Mouse (Mus musculus): ENCODE measurements around the gene Izumo2. TPM values are rescaled to one million over a fixed set of nuclear protein-coding genes. Genes with fewer than 3 reads are reported as not detected.

Gene Izumo2
- polyA plus RNA-seq (2016; fragmentation: Nextera tagmentation; extraction: Ambion mirVana): not detected in 2 replicates

GRCm38 (mm10) chr7:44708574-44708973, at the start of gene Izumo2:
TSS of gene Izumo2 (plus strand) at chr7:44708742.
- H3K4me3 ChIP-seq: no peak within 1 kb of the TSS
- H3K27me3 ChIP-seq: no peaks in the 10 kb centered on the region
- H3K4me1 ChIP-seq: no peaks in the 10 kb centered on the region
- no peak within 1 kb of the TSS for H3K4me2 ChIP-seq (replicated peaks)
- H3K9ac ChIP-seq (replicated peaks): no peak within 1 kb of the TSS
- 77% methylated on average over 14 of the region's 14 CpGs for WGBS
- H3K9me3 ChIP-seq: peaks cover 6% of the 10 kb centered on the region; the same call in 1 of the 2 replicates
- H3K36me3 ChIP-seq: no peaks in the 10 kb centered on the region
- no peak within 1 kb of the TSS for H3K27ac ChIP-seq (replicated peaks)
- no peak for ATAC-seq (ENCODE audit: low FRiP score, low read depth)

GRCm38 (mm10) chr7:44661219-44661618, 47.3 kb upstream of the Izumo2 start:
- no peaks in the 10 kb centered on the region for H3K9me3 ChIP-seq
- no peak overlapping the region for H3K4me3 ChIP-seq
- H3K4me2 ChIP-seq (replicated peaks): no peak overlapping the region
- no peaks in the 10 kb centered on the region; the same call in 1 of the 2 replicates for H3K27me3 ChIP-seq
- H3K36me3 ChIP-seq: no peaks in the 10 kb centered on the region
- H3K9ac ChIP-seq (replicated peaks): no peak overlapping the region
- no peak for ATAC-seq (ENCODE audit: low FRiP score, low read depth)
- WGBS: 80% methylated on average over 5 of the region's 5 CpGs
- no peaks in the 10 kb centered on the region for H3K4me1 ChIP-seq
- H3K27ac ChIP-seq (replicated peaks): no peak overlapping the region

GRCm38 (mm10) chr7:44662168-44662567, 46.4 kb upstream of the Izumo2 start:
- no peak overlapping the region for H3K4me3 ChIP-seq

GRCm38 (mm10) chr7:44662569-44662968, 46.0 kb upstream of the Izumo2 start:
- no peak overlapping the region for H3K4me3 ChIP-seq
- H3K9ac ChIP-seq (replicated peaks): no peak overlapping the region
- no peaks in the 10 kb centered on the region for H3K36me3 ChIP-seq
- 0 out of 2 replicates have a peak, but pooled peaks cover 4% of the 10 kb centered on the region for H3K9me3 ChIP-seq
- peaks cover 6% of the 10 kb centered on the region for H3K27me3 ChIP-seq
- WGBS: 5% methylated on average over 3 of the region's 3 CpGs
- H3K4me2 ChIP-seq (replicated peaks): no peak overlapping the region
- no peak for ATAC-seq (ENCODE audit: low FRiP score, low read depth)
- H3K27ac ChIP-seq (replicated peaks): no peak overlapping the region
- no peaks in the 10 kb centered on the region for H3K4me1 ChIP-seq

More at GRCm38 (mm10) chr7:44662168-44662567, 46.4 kb upstream of the Izumo2 start:
- no peaks in the 10 kb centered on the region for H3K36me3 ChIP-seq
- H3K27ac ChIP-seq (replicated peaks): no peak overlapping the region
- no peak overlapping the region for H3K9ac ChIP-seq (replicated peaks)
- 15% methylated on average over 8 of the region's 8 CpGs for WGBS
- no peak overlapping the region for H3K4me2 ChIP-seq (replicated peaks)
- no peaks in the 10 kb centered on the region for H3K4me1 ChIP-seq
- ATAC-seq (ENCODE audit: low FRiP score, low read depth): no peak
- peaks cover 2% of the 10 kb centered on the region for H3K27me3 ChIP-seq
- H3K9me3 ChIP-seq: 0 out of 2 replicates have a peak, but pooled peaks cover 4% of the 10 kb centered on the region

GRCm38 (mm10) chr7:44663546-44663945, 45.0 kb upstream of the Izumo2 start:
- H3K36me3 ChIP-seq: no peaks in the 10 kb centered on the region
- no peak overlapping the region for H3K4me2 ChIP-seq (replicated peaks)
- no peak for ATAC-seq (ENCODE audit: low FRiP score, low read depth)
- no peaks in the 10 kb centered on the region for H3K4me1 ChIP-seq
- no peak overlapping the region for H3K27ac ChIP-seq (replicated peaks)
- H3K9ac ChIP-seq (replicated peaks): no peak overlapping the region
- H3K9me3 ChIP-seq: 0 out of 2 replicates have a peak, but pooled peaks cover 4% of the 10 kb centered on the region
- no peak overlapping the region for H3K4me3 ChIP-seq
- 77% methylated on average over 5 of the region's 5 CpGs for WGBS
- peaks cover 16% of the 10 kb centered on the region for H3K27me3 ChIP-seq

- Histone ChIP-seq H3K4me3 (no peak overlapping the region), H3K4me1 (no peaks in the 10 kb centered on the region), H3K9me3 (0 out of 2 replicates have a peak, but pooled peaks cover 4% of the 10 kb centered on the region), H3K27me3 (peaks cover 24% of the 10 kb centered on the region), H3K36me3 (no peaks in the 10 kb centered on the region), H3K9ac (replicated peaks) (no peak overlapping the region), H3K27ac (replicated peaks) (no peak overlapping the region), H3K4me2 (replicated peaks) (no peak overlapping the region)
- ATAC-seq (ENCODE audit: low FRiP score, low read depth): no peak
- 47% methylated on average over 11 of the region's 11 CpGs for WGBS
Observed at GRCm38 (mm10) chr7:44664731-44665130, 43.8 kb upstream of the Izumo2 start.

GRCm38 (mm10) chr7:44666462-44666861, 42.1 kb upstream of the Izumo2 start:
- H3K4me1 ChIP-seq: peaks cover 12% of the 10 kb centered on the region
- H3K9ac ChIP-seq (replicated peaks): no peak overlapping the region
- H3K4me3 ChIP-seq: no peak overlapping the region
- H3K9me3 ChIP-seq: 0 out of 2 replicates have a peak, but pooled peaks cover 4% of the 10 kb centered on the region
- H3K27ac ChIP-seq (replicated peaks): no peak overlapping the region
- H3K27me3 ChIP-seq: peaks cover 34% of the 10 kb centered on the region
- H3K36me3 ChIP-seq: no peaks in the 10 kb centered on the region
- H3K4me2 ChIP-seq (replicated peaks): no peak overlapping the region
- 82% methylated on average over 2 of the region's 2 CpGs for WGBS
- ATAC-seq (ENCODE audit: low FRiP score, low read depth): no peak

- H3K9me3 ChIP-seq: 0 out of 2 replicates have a peak, but pooled peaks cover 4% of the 10 kb centered on the region
- H3K27ac ChIP-seq (replicated peaks): no peak overlapping the region
- H3K36me3 ChIP-seq: no peaks in the 10 kb centered on the region
- WGBS: 75% methylated on average over 13 of the region's 13 CpGs
- ATAC-seq (ENCODE audit: low FRiP score, low read depth): no peak
- no peak overlapping the region for H3K9ac ChIP-seq (replicated peaks)
- H3K4me2 ChIP-seq (replicated peaks): no peak overlapping the region
- no peak overlapping the region for H3K4me3 ChIP-seq
- H3K4me1 ChIP-seq: peaks cover 15% of the 10 kb centered on the region
- peaks cover 45% of the 10 kb centered on the region for H3K27me3 ChIP-seq
Observed at GRCm38 (mm10) chr7:44667996-44668738, 40.4 kb upstream of the Izumo2 start.

GRCm38 (mm10) chr7:44669103-44669502, 39.4 kb upstream of the Izumo2 start:
- H3K27me3 ChIP-seq: peaks cover 50% of the 10 kb centered on the region
- no peak overlapping the region for H3K9ac ChIP-seq (replicated peaks)
- H3K4me1 ChIP-seq: peaks cover 15% of the 10 kb centered on the region
- no peak overlapping the region for H3K27ac ChIP-seq (replicated peaks)
- ATAC-seq (ENCODE audit: low FRiP score, low read depth): no peak
- WGBS: 11% methylated on average over 21 of the region's 21 CpGs
- H3K9me3 ChIP-seq: 0 out of 2 replicates have a peak, but pooled peaks cover 4% of the 10 kb centered on the region
- H3K36me3 ChIP-seq: no peaks in the 10 kb centered on the region
- H3K4me2 ChIP-seq (replicated peaks): no peak overlapping the region
- H3K4me3 ChIP-seq: no peak overlapping the region

GRCm38 (mm10) chr7:44670803-44671202, 37.7 kb upstream of the Izumo2 start, which contains the start of gene Myh14:
TSS of gene Myh14 (minus strand) at chr7:44670843.
- WGBS: 0% methylated on average over 23 of the region's 23 CpGs
- Histone ChIP-seq H3K4me2 (replicated peaks) (peak within 1 kb of the TSS; percentile 55), H3K9ac (replicated peaks) (no peak within 1 kb of the TSS; the same call in 1 of the 2 replicates), H3K27me3 (peaks cover 50% of the 10 kb centered on the region), H3K9me3 (0 out of 2 replicates have a peak, but pooled peaks cover 4% of the 10 kb centered on the region), H3K27ac (replicated peaks) (peak within 1 kb of the TSS; percentile 58; the same call in 1 of the 2 replicates), H3K4me3 (peak within 1 kb of the TSS; percentile 28), H3K4me1 (peaks cover 15% of the 10 kb centered on the region), H3K36me3 (no peaks in the 10 kb centered on the region)
- peak; percentile 98 for ATAC-seq (ENCODE audit: low FRiP score, low read depth)

- no peak overlapping the region for H3K27ac ChIP-seq (replicated peaks)
- no peaks in the 10 kb centered on the region for H3K9me3 ChIP-seq
- H3K36me3 ChIP-seq: no peaks in the 10 kb centered on the region
- H3K27me3 ChIP-seq: peaks cover 47% of the 10 kb centered on the region
- 77% methylated on average over 5 of the region's 5 CpGs for WGBS
- no peak overlapping the region for H3K9ac ChIP-seq (replicated peaks)
- H3K4me3 ChIP-seq: no peak overlapping the region
- no peak for ATAC-seq (ENCODE audit: low FRiP score, low read depth)
- peaks cover 15% of the 10 kb centered on the region for H3K4me1 ChIP-seq
- no peak overlapping the region for H3K4me2 ChIP-seq (replicated peaks)
Observed at GRCm38 (mm10) chr7:44672193-44672592, 36.3 kb upstream of the Izumo2 start.

GRCm38 (mm10) chr7:44674511-44674910, 34.0 kb upstream of the Izumo2 start:
- H3K4me3 ChIP-seq: no peak overlapping the region
- H3K9me3 ChIP-seq: no peaks in the 10 kb centered on the region
- 71% methylated on average over 4 of the region's 4 CpGs for WGBS
- H3K4me1 ChIP-seq: peaks cover 15% of the 10 kb centered on the region
- peaks cover 25% of the 10 kb centered on the region for H3K27me3 ChIP-seq
- no peak overlapping the region for H3K27ac ChIP-seq (replicated peaks)
- no peak overlapping the region for H3K9ac ChIP-seq (replicated peaks)
- ATAC-seq (ENCODE audit: low FRiP score, low read depth): no peak
- H3K4me2 ChIP-seq (replicated peaks): no peak overlapping the region
- H3K36me3 ChIP-seq: no peaks in the 10 kb centered on the region

Measured in midbrain, embryonic 12.5 days (tissue).